Mouse (Mus musculus) erythroblast, embryonic 14.5 days (primary cell): ENCODE data around the gene Lrrn4cl.

ENCODE experiments used
- GATA1 ChIP-seq: IDR thresholded peaks from 2 replicates; pipeline ENCODE4 v1.6.1; 2012; ENCODE audit warnings: low read length, inconsistent platforms, mixed read lengths
- TAL1 ChIP-seq: IDR thresholded peaks from 3 replicates; pipeline ENCODE4 v1.6.1; 2012; ENCODE audit warnings: low read length, inconsistent platforms, mixed read lengths

DNA sequence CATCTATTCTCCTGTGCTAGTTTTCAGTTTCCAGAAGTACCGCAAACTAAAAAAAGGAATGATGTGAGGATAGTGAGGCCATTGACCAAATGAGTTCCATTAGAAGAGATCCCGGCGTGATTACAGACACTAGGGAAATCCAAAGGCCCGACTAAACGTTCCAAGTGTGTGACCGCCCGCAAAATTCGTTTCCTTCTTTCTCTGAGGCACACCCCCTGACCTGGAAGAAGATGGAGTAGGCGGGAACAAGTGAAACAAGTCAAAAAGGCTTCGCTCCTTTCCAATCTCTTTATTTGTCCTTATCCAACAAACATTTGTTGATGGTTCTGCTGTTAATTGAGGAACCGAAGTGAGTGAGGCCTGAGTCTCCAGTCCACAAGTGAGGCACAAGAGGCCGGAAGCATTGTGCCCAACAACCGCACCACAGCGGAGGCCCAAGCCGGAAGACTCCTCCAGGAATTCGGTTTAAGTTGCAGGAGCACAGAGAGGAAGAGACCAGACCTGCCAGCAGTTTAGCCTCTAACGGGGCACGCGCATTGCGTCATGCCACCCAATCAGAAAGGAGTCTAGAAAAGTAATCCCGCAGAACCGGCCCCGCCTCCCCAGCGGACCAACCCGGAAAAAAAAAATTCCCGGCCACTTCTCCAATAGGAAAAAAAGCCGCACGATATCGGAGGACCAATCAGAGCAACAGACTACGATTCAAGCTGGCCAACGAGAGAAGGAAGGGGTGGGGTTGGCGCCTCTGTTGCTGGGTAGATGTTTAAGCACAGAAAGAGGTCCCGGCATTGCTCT, 31.6 kb upstream of the Lrrn4cl start, which contains the start of gene Ttc9c:
- 0 out of 2 replicates have a peak, but pooled peaks have one; percentile 12 for TF ChIP-seq GATA1
- TF ChIP-seq TAL1, result no peak
